Mouse (Mus musculus): Measurements from ENCODE around the gene Sorcs3.

- TF ChIP-seq CTCF (IDR thresholded peaks at IDR 0.05; ENCODE audit: low read depth) (no peak), EP300 (IDR thresholded peaks at IDR 0.05; ENCODE audit: low read depth) (no peak)
Observed at GRCm38 (mm10) chr19:48839418-48839817, 633.6 kb downstream of the Sorcs3 start.
